Mouse (Mus musculus) limb, embryonic 12.5 days (tissue): ENCODE measurements around the gene Slc29a1. TPM values are rescaled to one million over a fixed set of nuclear protein-coding genes. Genes with fewer than 3 reads are reported as not detected.
A peak's percentile ranks its signal among the peaks of the same experiment; 100 is the strongest.

ENCODE experiments used
- ATAC-seq: fragments of 200-750 bp; cut with Nextera tagmentation; 2 replicates; pipeline ENCODE4 v1.8.0; 2017; ENCODE audit warnings: low read depth, moderate TSS enrichment; ENCODE audit not compliant: insufficient number of reproducible peaks, insufficient read depth, low FRiP score, low TSS enrichment
- H3K27ac ChIP-seq: fragments of 300-500 bp; sonication (generic); 2 replicates; pipeline ENCODE4 v1.5.1; 2016; ENCODE audit warnings: mild to moderate bottlenecking, moderate library complexity
- H3K27me3 ChIP-seq: fragments of 300-500 bp; sonication (generic); 2 replicates; pipeline ENCODE4 v1.6.1; 2016; ENCODE audit warnings: mild to moderate bottlenecking, moderate library complexity
- H3K36me3 ChIP-seq: fragments of 300-500 bp; sonication (generic); 2 replicates; pipeline ENCODE4 v1.6.1; 2016; ENCODE audit warnings: mild to moderate bottlenecking, moderate library complexity
- H3K4me1 ChIP-seq: fragments of 300-500 bp; sonication (generic); replicated peaks from 2 replicates; pipeline ENCODE4 v1.6.1; 2016
- H3K4me2 ChIP-seq: fragments of 300-500 bp; sonication (generic); 2 replicates; pipeline ENCODE4 v1.6.1; 2016; ENCODE audit warnings: mild to moderate bottlenecking, moderate library complexity
- H3K4me3 ChIP-seq: fragments of 300-500 bp; sonication (generic); replicated peaks from 2 replicates; pipeline ENCODE4 v1.5.1; 2016; ENCODE audit warnings: mild to moderate bottlenecking
- H3K9ac ChIP-seq: fragments of 300-500 bp; sonication (generic); replicated peaks from 2 replicates; pipeline ENCODE4 v1.6.1; 2016; ENCODE audit warnings: mild to moderate bottlenecking, moderate library complexity
- H3K9me3 ChIP-seq: fragments of 300-500 bp; sonication (generic); 2 replicates; pipeline ENCODE4 v1.6.1; 2016; ENCODE audit warnings: mild to moderate bottlenecking, moderate library complexity
- WGBS: fragments of 180-500 bp; shearing (Covaris S2); methylation state at CpG from one replicate; pipeline ENCODE4 v1.1.7; 2016; 5-methylcytosine and 5-hydroxymethylcytosine counted together
- polyA plus RNA-seq: library from polyadenylated mRNA; unstranded; fragments of >200 nt; fragmentation: Nextera tagmentation; extraction: Ambion mirVana; gene quantifications from 2 replicates; pipeline ENCODE4 v1.2.1, GENCODE M21; 2016

The Slc29a1 gene
- polyA plus RNA-seq, 1 experiment from 2014 or later: 55.4 TPM

- Histone ChIP-seq H3K4me1 (peaks cover 26% of the 10 kb centered on the region), H3K9me3 (no peaks in the 10 kb centered on the region), H3K4me3 (no peak overlapping the region), H3K27me3 (no peaks in the 10 kb centered on the region), H3K9ac (no peak overlapping the region), H3K36me3 (peaks cover 62% of the 10 kb centered on the region), H3K27ac (0 out of 2 replicates have a peak overlapping the region, but pooled peaks have one; percentile 5), H3K4me2 (no peak overlapping the region)
- 81% methylated on average over 1 of the region's 1 CpGs for WGBS
- no peak for ATAC-seq
These were observed 33.4 kb downstream of the Slc29a1 start for GRCm38 (mm10) chr17:45566031-45566359.

DNA sequence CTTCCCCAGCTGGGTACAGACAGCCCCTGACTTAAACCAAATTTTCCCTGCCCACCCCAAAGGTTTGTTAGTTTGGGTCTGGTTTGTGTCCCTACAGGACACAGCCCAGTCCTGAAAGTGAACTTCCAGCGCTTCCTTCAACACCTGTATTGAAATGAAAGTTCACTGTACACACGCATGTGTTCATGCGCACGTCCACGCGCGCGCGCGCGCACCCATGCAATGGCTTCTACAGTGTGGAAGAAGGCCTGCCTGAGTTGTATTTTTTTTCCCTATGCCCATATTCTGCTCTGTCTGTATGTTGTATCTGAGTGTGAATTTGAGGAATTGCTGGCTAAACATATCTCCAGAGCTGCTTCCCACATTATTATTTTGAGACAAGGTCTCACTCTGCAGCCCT is 34.3 kb downstream of the Slc29a1 start:
- Histone ChIP-seq H3K4me2 (peak overlapping the region; percentile 97), H3K9me3 (no peaks in the 10 kb centered on the region), H3K36me3 (peaks cover 57% of the 10 kb centered on the region), H3K27ac (peak overlapping the region; percentile 88), H3K4me1 (peaks cover 22% of the 10 kb centered on the region), H3K27me3 (no peaks in the 10 kb centered on the region), H3K4me3 (peak overlapping the region; percentile 84), H3K9ac (peak overlapping the region; percentile 87)
- no peak for ATAC-seq
- WGBS: 95% methylated on average over 11 of the region's 11 CpGs

DNA sequence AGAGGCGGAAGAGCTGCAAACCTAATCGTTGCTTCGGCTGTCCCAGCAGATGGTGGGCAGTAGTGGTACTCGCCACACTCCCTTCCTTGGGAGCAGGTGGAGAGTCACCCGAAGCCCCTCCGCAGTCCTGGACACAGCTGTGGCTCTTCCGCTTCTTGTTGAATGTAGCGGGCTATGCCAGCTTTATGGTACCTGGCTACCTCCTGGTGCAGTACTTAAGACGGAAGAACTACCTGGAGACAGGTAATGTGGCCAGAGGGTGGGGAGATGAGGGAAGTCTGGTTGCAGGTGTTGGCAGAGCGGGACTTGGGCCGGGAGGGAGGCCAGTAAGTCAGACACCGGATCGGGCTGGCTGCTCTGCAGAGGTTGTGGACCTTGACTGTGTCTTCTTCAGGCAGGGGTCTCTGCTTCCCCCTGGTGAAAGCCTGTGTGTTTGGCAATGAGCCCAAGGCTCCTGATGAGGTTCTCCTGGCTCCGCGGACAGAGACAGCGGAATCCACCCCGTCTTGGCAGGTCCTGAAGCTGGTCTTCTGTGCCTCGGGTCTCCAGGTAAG is 34.8 kb downstream of the Slc29a1 start:
- no peaks in the 10 kb centered on the region for H3K27me3 ChIP-seq
- H3K4me2 ChIP-seq: peak overlapping the region; percentile 97
- peak overlapping the region; percentile 84 for H3K4me3 ChIP-seq
- H3K36me3 ChIP-seq: peaks cover 54% of the 10 kb centered on the region
- ATAC-seq: no peak
- H3K9me3 ChIP-seq: no peaks in the 10 kb centered on the region
- H3K9ac ChIP-seq: peak overlapping the region; percentile 87
- peaks cover 18% of the 10 kb centered on the region for H3K4me1 ChIP-seq
- WGBS: 12% methylated on average over 18 of the region's 18 CpGs
- H3K27ac ChIP-seq: peak overlapping the region; percentile 88

GRCm38 (mm10) chr17:45563655-45564530 is 35.5 kb downstream of the Slc29a1 start, which contains the start of gene Slc35b2:
Gene Slc35b2, plus strand, starts transcription at chr17:45563874.
- ATAC-seq: peak; percentile 84
- Histone ChIP-seq H3K4me3 (peak within 1 kb of the TSS; percentile 84), H3K9me3 (no peaks in the 10 kb centered on the region), H3K36me3 (peaks cover 47% of the 10 kb centered on the region), H3K4me2 (peak within 1 kb of the TSS; percentile 97), H3K27me3 (no peaks in the 10 kb centered on the region), H3K4me1 (peaks cover 18% of the 10 kb centered on the region), H3K9ac (peak within 1 kb of the TSS; percentile 87), H3K27ac (peak within 1 kb of the TSS; percentile 88)
- 1% methylated on average over 61 of the region's 61 CpGs for WGBS

- Histone ChIP-seq H3K4me2 (peak overlapping the region; percentile 97), H3K4me1 (peaks cover 16% of the 10 kb centered on the region), H3K4me3 (no peak overlapping the region), H3K36me3 (peaks cover 40% of the 10 kb centered on the region), H3K9me3 (no peaks in the 10 kb centered on the region), H3K27me3 (peaks cover under 1% of the 10 kb centered on the region; the same call in 1 of the 2 replicates), H3K27ac (no peak overlapping the region), H3K9ac (no peak overlapping the region)
- ATAC-seq: no peak
- WGBS: 77% methylated on average over 12 of the region's 12 CpGs
These were observed 36.2 kb downstream of the Slc29a1 start for GRCm38 (mm10) chr17:45563216-45563615.

- no peak overlapping the region for H3K9ac ChIP-seq
- H3K27me3 ChIP-seq: peaks cover 25% of the 10 kb centered on the region
- H3K4me3 ChIP-seq: no peak overlapping the region
- ATAC-seq: no peak
- H3K9me3 ChIP-seq: no peaks in the 10 kb centered on the region
- peaks cover 32% of the 10 kb centered on the region for H3K4me1 ChIP-seq
- H3K4me2 ChIP-seq: no peak overlapping the region
- H3K27ac ChIP-seq: no peak overlapping the region
- 86% methylated on average over 15 of the region's 15 CpGs for WGBS
- peaks cover 7% of the 10 kb centered on the region; the same call in 1 of the 2 replicates for H3K36me3 ChIP-seq
These were observed 39.5 kb downstream of the Slc29a1 start for GRCm38 (mm10) chr17:45559732-45560525.

GRCm38 (mm10) chr17:45557998-45558862 is 41.2 kb downstream of the Slc29a1 start:
- H3K4me3 ChIP-seq: no peak overlapping the region
- 0 out of 2 replicates have a peak overlapping the region, but pooled peaks have one; percentile 94 for H3K4me2 ChIP-seq
- ATAC-seq: no peak
- H3K9me3 ChIP-seq: no peaks in the 10 kb centered on the region
- H3K27ac ChIP-seq: no peak overlapping the region
- WGBS: 71% methylated on average over 16 of the region's 16 CpGs
- peak overlapping the region; percentile 34; the same call in 1 of the 2 replicates for H3K9ac ChIP-seq
- H3K27me3 ChIP-seq: peaks cover 32% of the 10 kb centered on the region
- peaks cover 26% of the 10 kb centered on the region for H3K4me1 ChIP-seq
- 0 out of 2 replicates have a peak, but pooled peaks cover 6% of the 10 kb centered on the region for H3K36me3 ChIP-seq

DNA sequence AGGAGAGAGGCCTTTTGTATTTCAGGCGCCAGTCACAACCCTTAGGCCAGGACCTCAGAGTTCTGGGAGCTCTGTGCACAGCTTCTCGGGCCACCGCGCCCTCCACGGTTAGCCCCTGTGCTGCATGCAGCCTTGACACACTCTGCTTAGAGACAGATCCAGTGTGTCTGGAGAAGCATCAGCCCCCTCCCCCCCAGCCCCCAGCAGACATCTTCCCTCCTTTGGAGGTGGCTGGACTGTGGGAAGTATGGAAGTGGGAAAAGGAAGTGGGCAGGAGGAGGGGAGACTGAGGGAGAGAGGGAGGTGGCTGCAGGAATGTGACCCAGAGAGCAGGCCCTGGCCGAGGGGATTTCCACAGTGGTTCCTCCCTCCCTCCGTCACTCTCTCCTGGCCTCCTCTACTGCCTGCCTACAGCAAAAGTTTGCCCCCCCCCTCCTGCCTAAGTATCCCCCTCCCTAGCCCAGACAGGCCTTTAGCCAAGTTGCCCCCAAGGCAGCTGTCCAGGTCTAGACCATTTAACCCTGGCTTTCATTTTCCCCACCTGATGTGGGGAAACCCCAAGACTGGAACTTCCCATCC is 42.1 kb downstream of the Slc29a1 start:
- ATAC-seq: no peak
- Histone ChIP-seq H3K27ac (no peak overlapping the region), H3K9me3 (no peaks in the 10 kb centered on the region), H3K27me3 (peaks cover 32% of the 10 kb centered on the region), H3K9ac (peak overlapping the region; percentile 34; the same call in 1 of the 2 replicates), H3K4me3 (no peak overlapping the region), H3K4me2 (peak overlapping the region; percentile 94), H3K4me1 (peaks cover 26% of the 10 kb centered on the region), H3K36me3 (0 out of 2 replicates have a peak, but pooled peaks cover 6% of the 10 kb centered on the region)
- WGBS: 72% methylated on average over 7 of the region's 7 CpGs

- WGBS: 77% methylated on average over 3 of the region's 3 CpGs
- H3K27me3 ChIP-seq: peaks cover 32% of the 10 kb centered on the region
- no peak overlapping the region for H3K27ac ChIP-seq
- peak overlapping the region; percentile 94 for H3K4me2 ChIP-seq
- 0 out of 2 replicates have a peak overlapping the region, but pooled peaks have one; percentile 34 for H3K9ac ChIP-seq
- no peaks in the 10 kb centered on the region for H3K9me3 ChIP-seq
- 0 out of 2 replicates have a peak, but pooled peaks cover 6% of the 10 kb centered on the region for H3K36me3 ChIP-seq
- no peak for ATAC-seq
- H3K4me3 ChIP-seq: peak overlapping the region; percentile 58
- peaks cover 29% of the 10 kb centered on the region for H3K4me1 ChIP-seq
These were observed 42.7 kb downstream of the Slc29a1 start for GRCm38 (mm10) chr17:45556514-45557245.
